Mouse (Mus musculus): ENCODE data around the gene Ppox.

The Ppox gene

GRCm38 (mm10) chr1:171265971-171266744 is 14.8 kb downstream of the Ppox start:
- no peak for DNase-seq (ENCODE audit: low spot score in 2 of 2)

DNA sequence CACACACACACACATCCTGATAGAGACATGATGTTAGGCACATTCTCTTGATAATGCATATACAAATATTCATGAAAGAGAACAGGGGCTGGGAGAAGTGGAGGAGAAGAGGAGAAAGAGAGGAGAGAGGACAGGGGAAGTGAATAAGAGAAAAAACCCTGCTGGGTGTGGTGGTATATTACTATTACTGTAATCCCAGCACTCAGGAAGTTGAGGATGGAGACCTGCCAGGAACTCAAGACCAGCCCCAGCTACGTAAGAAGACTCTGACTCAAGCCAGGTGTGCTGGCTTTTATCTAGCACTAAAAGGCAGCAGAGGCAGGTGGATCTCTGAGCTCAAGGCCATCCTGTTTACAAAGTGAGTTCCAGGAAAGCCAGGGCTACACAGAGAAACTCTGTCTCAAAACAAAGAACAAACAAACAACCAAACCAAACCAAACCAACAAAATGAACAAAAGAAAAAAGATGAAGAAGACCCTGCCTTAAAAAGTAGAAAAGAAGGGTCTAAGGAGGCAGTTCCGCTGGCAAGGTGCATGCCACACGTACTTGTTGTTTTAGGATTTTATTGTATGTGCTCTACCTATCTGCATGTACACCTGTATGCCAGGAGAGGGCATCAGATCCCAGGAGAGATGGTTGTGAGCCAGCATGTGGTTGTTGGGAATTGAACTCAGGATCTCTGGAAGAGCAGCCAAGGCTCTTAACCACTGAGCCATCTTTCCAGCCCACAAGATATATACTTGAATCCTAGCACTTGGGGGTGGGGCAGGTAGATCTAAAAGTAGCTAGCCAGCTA is 17.1 kb downstream of the Ppox start:
- no peak for DNase-seq (ENCODE audit: low spot score in 2 of 2)

DNA sequence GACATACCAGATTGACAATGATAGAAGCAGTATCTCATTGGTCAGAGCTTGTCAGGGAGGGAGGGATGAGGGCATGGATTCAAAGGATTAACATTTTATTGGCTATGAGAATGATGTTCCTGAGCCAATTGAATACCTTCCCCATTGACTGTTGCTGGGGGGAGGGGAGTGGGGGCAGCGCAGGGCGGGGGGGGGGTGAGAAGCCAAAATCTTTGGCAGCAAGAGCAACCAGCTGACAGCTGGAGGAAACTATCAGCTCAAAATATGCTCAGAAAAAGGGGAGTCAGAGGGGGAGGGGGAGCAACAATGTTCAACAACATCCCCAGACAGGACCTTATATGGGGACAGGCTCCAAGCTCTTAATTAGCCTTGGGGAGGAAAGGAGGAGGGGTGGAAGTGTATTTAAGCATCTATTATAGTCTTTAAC is 17.8 kb downstream of the Ppox start:
- DNase-seq (ENCODE audit: low spot score in 2 of 2), result peak in 1 of 2 experiments; percentile 50

- DNase-seq (ENCODE audit: low spot score in 2 of 2), result peak; percentile 85 to 87
Measured at GRCm38 (mm10) chr1:171262594-171263130, 18.3 kb downstream of the Ppox start.

DNA sequence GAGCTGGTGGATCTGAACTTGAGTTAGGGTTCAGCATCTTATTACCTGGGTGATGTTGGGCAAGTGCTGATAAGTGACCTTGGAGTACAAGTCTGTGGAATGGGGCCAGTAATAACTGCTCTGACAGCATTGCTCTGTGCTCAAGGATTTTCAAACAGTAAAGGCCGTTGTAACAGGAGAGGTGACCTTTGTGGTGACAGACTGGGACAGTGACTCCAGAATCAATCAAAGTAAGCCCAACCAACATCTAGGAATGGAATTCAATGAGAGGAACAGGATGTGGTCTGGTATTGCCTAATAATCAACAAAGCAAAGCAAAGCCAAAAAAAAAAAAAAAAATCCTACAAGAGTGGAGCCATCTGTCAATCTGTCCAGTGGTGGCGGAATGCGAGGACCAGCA is 20.7 kb downstream of the Ppox start:
- DNase-seq (ENCODE audit: low spot score in 2 of 2), result no peak

DNA sequence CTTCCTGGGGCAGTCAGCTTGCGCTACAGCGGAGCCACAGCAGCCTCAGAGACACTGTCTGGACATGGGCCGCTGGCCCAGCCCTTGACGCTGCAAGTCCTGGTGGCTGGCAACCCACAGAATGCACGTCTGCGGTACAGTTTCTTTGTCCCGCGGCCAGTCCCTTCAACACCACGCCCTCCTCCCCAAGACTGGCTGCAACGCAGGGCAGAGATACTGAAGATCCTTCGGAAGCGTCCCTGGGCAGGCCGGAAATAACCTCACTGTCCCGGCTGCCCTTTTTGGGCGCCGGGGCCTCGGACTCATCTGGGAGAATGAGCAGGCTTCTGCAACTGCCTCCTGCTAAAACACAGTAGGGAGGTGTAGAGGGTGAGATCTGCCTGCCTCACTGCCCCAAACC is 22.1 kb downstream of the Ppox start:
- DNase-seq (ENCODE audit: low spot score in 2 of 2), result no peak

- no peak for DNase-seq (ENCODE audit: low spot score in 2 of 2)
Measured at GRCm38 (mm10) chr1:171257781-171258180, 23.2 kb downstream of the Ppox start.

DNA sequence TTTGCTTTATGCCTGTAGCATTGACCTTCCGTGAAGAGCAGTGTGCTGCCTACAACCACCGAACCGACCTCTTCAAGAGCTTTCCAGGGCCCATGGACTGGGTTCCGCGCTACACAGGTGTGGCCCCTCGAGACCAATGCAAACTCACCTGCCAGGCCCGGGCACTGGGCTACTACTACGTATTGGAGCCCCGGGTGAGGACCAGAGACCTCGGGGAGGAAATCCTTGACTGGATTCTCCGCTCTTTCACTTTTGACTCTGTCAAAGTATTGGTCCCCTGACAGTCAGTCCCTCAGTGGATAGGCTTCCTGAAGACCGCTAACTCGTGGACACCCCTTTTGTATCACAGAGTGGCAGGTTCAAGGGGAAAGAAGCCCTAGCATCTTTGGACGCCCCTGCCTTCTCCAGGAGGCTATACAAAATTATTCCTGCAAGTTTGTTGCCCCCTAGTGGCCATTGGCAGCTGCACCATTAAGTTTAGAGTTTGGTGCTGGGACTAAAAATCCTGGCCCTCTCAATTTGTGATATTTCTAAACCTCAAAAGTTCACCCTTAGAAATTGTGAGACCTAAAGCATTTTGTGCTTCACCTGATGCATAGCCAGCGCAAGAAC is 23.9 kb downstream of the Ppox start:
- DNase-seq (ENCODE audit: low spot score in 2 of 2), result peak; percentile 72 to 77

DNA sequence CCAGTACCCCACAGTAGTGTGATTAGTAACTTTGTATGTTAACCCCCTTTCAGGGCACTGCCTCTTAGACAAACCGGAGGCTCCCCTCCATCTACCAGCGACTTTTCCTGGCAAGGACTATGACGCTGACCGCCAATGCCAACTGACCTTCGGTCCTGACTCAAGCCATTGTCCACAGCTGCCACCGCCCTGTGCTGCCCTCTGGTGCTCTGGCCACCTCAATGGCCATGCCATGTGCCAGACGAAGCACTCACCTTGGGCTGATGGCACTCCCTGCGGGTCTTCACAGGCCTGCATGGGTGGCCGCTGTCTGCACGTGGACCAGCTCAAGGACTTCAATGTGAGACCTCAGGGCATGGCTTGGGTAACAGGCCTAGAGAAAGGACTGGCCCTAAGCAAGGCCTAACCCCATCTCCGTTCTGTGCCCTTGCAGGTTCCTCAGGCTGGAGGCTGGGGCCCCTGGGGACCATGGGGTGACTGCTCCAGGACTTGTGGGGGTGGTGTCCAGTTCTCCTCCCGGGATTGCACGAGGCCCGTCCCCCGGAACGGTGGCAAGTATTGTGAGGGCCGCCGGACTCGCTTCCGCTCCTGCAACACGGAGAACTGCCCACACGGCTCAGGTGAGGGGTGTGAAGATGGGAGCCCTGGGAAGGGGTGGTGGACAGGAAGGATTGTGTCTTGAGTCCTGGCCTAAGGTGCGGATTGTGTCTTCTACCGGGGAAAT is 24.7 kb downstream of the Ppox start:
- no peak for DNase-seq (ENCODE audit: low spot score in 2 of 2)

- DNase-seq (ENCODE audit: low spot score in 2 of 2), result no peak
Measured at GRCm38 (mm10) chr1:171252415-171252814, 28.6 kb downstream of the Ppox start.

GRCm38 (mm10) chr1:171251594-171252324 is 29.2 kb downstream of the Ppox start:
- no peak for DNase-seq (ENCODE audit: low spot score in 2 of 2)

DNA sequence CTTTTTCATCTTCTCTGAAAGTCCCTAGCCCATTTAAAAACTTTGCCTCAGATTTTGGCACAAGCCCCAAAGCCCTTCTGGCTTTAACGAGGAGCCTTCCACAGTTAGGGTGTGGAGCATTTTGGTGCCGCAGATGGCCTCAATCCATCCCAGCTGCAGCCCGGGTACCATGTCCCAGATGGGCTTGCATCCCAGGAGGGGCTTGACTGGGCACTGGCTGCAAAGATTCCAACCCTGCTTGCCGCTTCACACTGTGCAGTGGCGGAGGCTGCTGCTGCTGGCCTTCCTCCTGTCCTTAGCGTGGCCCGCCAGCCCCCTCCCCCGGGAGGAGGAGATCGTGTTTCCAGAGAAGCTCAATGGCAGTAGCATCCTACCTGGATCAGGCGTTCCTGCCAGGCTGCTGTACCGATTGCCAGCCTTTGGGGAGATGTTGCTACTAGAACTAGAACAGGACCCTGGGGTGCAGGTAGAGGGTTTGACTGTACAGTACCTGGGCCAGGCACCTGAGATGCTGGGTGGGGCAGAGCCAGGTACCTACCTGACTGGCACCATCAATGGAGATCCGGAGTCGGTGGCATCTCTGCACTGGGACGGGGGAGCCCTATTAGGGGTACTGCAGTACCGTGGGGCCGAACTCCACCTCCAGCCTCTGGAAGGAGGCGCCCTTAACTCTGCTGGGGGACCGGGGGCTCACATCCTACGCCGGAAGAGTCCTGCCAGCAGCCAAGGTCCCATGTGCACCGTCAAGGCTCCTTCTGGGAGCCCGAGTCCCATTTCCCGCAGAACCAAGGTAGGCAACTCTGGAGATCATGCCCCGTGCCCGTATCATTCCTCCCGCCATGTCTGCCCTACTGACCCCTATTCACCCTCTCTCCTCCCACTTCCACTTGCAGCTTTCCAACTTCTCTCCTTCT is 30.0 kb downstream of the Ppox start, which contains the start of gene Ndufs2:
Gene Ndufs2 (minus strand): TSS at position 709 of the 914 bp plus-strand sequence.
- no peak for DNase-seq (ENCODE audit: low spot score in 2 of 2)

DNA sequence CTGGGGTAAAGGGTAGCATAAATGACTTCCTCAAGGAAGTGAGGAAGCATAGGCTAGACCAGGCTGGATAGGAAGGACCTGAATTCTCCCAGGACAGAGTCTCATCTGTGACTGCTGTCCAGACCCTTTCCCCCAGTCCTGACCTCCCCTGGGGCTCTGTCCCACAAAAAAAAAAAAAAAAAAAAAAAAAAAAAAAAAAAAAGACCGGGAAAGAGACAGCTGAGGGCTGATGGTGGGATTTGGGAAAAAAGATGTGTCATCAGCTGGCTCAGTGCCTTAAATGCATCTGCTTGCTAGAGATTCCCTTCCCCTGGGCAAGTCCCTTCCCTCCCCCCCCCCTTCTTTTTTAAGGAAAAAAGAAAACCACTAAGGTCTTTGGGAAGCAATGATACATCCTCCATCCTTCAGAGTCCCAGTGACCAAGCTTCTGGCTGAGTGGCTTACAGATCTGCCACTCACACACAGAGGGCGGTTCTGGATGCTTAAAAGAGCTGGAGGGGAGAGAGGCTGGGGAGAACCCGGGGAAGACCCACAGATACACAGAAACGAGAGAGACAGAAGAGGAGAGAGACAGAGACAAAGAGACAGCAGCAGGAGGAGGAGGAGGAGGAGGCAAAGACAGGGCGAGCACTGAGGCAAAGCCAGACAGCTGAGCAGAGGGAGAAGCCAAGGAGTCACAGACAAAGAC is 30.9 kb downstream of the Ppox start, which contains the start of gene Adamts4:
Gene Adamts4 (plus strand): TSS at position 509 of the 688 bp plus-strand sequence.
- peak in 1 of 2 experiments; percentile 63 for DNase-seq (ENCODE audit: low spot score in 2 of 2)

DNA sequence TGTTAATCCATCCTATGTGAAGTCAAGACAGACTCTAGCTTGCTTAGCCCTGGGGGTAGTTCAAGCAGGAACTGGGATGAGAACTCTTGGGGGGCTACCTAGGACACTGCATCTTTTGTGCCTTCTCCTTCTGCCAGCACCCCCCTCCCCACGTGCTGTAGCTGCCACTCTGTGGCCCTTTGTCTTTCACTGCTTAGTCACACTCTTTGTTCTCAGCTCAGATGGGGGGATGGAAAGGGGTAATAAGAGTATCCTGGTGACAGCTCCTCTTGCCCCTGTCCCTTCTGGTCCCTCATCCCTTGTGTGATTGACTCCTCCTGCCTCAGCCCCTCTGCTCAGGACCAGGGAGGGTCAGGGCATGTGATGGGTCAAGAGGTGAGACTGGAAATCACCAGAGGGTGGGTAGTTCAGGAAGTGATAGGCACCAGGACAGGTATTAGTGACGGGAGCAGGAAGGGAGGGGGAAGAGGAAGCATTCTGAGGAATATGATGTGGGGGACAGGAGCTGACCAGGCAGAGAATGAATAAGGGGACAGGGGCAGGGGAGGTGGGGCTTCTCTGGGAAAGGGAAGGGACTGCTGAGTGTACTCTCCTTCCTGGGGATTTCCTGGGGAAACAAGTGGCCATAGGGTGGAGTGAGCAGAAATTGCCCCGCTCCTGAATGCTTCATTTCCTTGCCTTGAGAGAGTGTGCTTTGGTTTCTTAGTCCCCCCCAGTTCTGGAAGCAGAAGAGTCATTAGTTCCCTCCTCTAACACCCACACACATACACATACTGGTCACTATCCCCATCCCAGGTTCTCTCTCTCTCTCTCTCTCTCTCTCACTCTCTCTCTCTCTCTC is 32.4 kb downstream of the Ppox start:
- no peak for DNase-seq (ENCODE audit: low spot score in 2 of 2)

- DNase-seq (ENCODE audit: low spot score in 2 of 2), result no peak
Measured at GRCm38 (mm10) chr1:171247916-171248315, 33.1 kb downstream of the Ppox start.

GRCm38 (mm10) chr1:171247453-171247841 is 33.5 kb downstream of the Ppox start:
- DNase-seq (ENCODE audit: low spot score in 2 of 2), result no peak

DNA sequence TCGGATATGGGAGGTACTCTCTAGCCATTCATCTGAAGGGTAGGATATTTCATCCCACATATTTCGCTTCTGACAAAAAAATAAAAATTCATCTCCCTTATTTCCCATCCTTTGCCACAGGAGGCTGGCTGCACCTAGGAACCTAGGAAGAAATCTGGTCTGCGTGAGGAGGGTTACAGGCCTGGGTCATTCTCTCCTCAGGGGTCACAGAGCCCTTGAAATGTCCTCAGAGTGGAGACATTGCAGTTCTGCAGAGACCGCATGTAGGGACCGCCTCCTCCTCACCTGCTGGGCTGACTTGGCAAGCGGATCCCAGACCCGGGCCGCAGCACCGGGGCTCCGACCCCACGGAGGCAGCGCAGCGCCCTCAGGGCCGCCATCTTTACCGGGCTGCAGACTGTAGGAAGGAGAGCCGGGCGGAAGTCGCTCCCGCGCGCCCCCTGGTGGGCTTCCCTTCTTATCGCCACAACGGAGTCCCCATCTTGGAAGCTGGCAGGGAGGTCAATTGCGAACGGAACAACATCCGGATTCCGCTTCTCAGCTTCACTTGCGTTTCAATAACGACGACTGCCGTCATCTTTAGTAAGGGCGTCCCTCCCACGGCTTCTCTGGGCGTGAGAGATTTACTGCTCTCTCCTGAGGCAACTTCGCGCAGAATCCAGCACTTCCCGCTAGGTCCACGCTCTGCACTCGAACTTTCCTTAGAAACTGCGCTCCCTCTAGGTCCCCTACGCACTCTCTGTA is 34.1 kb downstream of the Ppox start:
- DNase-seq (ENCODE audit: low spot score in 2 of 2), result peak; percentile 97 to 98
